Mouse (Mus musculus) MEL-GATA-1-ER (cell line): Measurements from ENCODE around the gene Gm21953.
"Not testable (repeated sequence)": the region's sequence is repeated elsewhere in the genome, so short reads cannot be mapped to it uniquely, and the experiment has no call there.

ENCODE experiments used
- DNase-seq: peaks from one replicate; pipeline ENCODE4 v3.0.0-alpha.2; 2012; ENCODE audit warnings: low read depth; ENCODE audit errors: extremely low read depth

The Gm21953 gene

DNA sequence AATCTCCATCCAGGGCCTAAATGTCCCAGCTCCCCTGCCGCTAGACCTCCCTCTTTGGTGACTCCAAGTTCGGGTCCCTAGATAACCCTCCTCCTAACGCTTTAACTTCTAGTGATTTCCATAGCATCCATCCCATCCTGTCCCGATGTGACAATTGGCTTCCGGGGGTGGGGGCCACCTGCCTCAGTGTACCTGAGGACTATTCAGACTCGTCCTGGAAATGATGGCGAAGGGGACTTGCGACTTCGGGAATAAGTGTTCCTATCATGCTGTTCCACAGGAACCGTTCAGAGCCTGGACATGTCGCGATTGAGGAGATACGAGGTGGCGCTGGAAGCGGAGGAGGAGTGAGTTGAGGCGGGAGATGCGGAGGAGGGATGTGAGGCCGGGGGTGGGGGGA, at the start of gene Gm21953:
Gene Gm21953, plus strand, starts transcription at position 301 of the 400 bp plus-strand sequence.
- DNase-seq, result not testable (repeated sequence)

DNA sequence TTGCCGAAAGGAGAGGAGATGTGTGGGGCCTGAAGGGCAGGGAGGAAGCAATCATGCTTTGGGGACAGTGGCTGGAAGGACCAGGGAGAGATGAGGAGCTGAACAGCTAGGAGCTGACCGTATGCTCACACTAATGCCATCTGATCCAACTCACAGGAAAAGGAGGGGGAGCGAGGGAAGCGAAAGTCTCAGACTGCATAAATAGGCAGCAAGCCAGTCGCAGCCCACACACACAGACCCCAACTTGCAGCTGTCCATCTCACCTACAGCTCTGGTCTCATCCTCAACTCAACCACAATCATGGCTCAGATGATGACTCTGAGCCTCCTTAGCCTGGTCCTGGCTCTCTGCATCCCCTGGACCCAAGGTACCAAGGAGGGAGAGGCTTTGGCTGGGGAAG, 38.6 kb upstream of the Gm21953 start, which contains the start of gene Ccl21b:
Gene Ccl21b, plus strand, starts transcription at position 301 of the 400 bp plus-strand sequence.
- not testable (repeated sequence) for DNase-seq

DNA sequence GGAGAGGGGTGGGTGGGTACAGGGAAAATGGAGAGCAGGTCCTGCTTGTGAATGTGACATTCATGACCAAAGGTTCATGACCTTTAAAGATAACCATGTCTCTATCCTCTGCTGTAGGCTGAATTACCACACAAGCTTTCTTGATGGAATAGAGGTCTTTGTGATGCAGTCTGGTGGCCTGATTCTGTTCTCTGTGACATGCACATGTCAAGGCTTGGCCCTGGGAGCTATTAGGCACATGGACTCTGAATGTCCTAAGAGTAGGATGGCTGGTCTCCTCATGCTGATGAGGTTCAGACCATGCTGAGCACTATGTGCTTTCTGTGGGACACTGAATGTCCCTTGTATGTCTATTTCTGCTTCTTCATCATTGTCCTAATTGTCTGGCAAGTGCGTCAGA, 24.0 kb downstream of the Gm21953 start, which contains the start of gene Fam205a3:
Gene Fam205a3, plus strand, starts transcription at position 301 of the 400 bp plus-strand sequence.
- not testable (repeated sequence) for DNase-seq
